Mouse (Mus musculus) brain, embryonic 14.5 days (tissue): ENCODE measurements around the gene Zfp784.

Experiments used
- CTCF ChIP-seq: fragments of 200-500 bp; IDR thresholded peaks from 2 replicates; pipeline ENCODE4 v1.5.1; 2012; ENCODE audit warnings: inconsistent platforms, mild to moderate bottlenecking, moderate library complexity, borderline replicate concordance; ENCODE audit not compliant: insufficient read depth, insufficient read length; ENCODE audit errors: extremely low read depth
- POLR2A ChIP-seq: fragments of 200-500 bp; IDR thresholded peaks from 2 replicates; pipeline ENCODE4 v1.6.1; 2012; ENCODE audit warnings: mild to moderate bottlenecking, inconsistent platforms, borderline replicate concordance; ENCODE audit not compliant: poor library complexity, insufficient read depth, insufficient read length, severe bottlenecking; ENCODE audit errors: extremely low read depth

GRCm38 (mm10) chr7:4988250-4988649 lies 50.0 kb downstream of the Zfp784 start:
- TF ChIP-seq CTCF (no peak), POLR2A (no peak)
